Mouse (Mus musculus): ENCODE results near the gene Gm20388. TPM values are rescaled to one million over a fixed set of nuclear protein-coding genes. Genes with fewer than 3 reads are reported as not detected.

Gene Gm20388
- polyA plus RNA-seq, 1 experiment, result 28.1 TPM

- H3K36me3 ChIP-seq (ENCODE audit: control insufficient read depth, insufficient read depth, low read length, poor library complexity, severe bottlenecking), result 0 out of 2 replicates have a peak, but pooled peaks cover 10% of the 10 kb centered on the region
- no peak overlapping the region for H3K9ac ChIP-seq (ENCODE audit: low read depth, poor library complexity, severe bottlenecking)
- TF ChIP-seq EP300 (IDR thresholded peaks at IDR 0.05; ENCODE audit: insufficient read depth, low read depth, low read length) (0 out of 2 replicates have a peak, but pooled peaks have one; percentile 48), POLR2A (IDR thresholded peaks at IDR 0.05; ENCODE audit: insufficient read depth, low read length) (no peak)
- H3K4me1 ChIP-seq (ENCODE audit: control insufficient read depth, insufficient read depth, low read length), result no peaks in the 10 kb centered on the region
- H3K27ac ChIP-seq (ENCODE audit: insufficient read depth, low read length), result peak overlapping the region; percentile 57
- H3K27me3 ChIP-seq (ENCODE audit: control insufficient read depth, insufficient read depth, low read length, poor library complexity, severe bottlenecking), result no peaks in the 10 kb centered on the region
- H3K9me3 ChIP-seq (replicated peaks; ENCODE audit: control insufficient read depth, insufficient read depth, low read length, poor library complexity, severe bottlenecking), result no peaks in the 10 kb centered on the region
- H3K4me3 ChIP-seq (ENCODE audit: low read depth, low read length), result no peak overlapping the region
These were observed 3126.3 kb downstream of the Gm20388 start for GRCm38 (mm10) chr8:123036956-123037355.

GRCm38 (mm10) chr8:123037487-123037886, 3126.8 kb downstream of the Gm20388 start:
- no peaks in the 10 kb centered on the region for H3K27me3 ChIP-seq (ENCODE audit: control insufficient read depth, insufficient read depth, low read length, poor library complexity, severe bottlenecking)
- no peaks in the 10 kb centered on the region for H3K9me3 ChIP-seq (replicated peaks; ENCODE audit: control insufficient read depth, insufficient read depth, low read length, poor library complexity, severe bottlenecking)
- H3K27ac ChIP-seq (ENCODE audit: insufficient read depth, low read length), result peak overlapping the region; percentile 57
- H3K4me1 ChIP-seq (ENCODE audit: control insufficient read depth, insufficient read depth, low read length), result no peaks in the 10 kb centered on the region
- H3K36me3 ChIP-seq (ENCODE audit: control insufficient read depth, insufficient read depth, low read length, poor library complexity, severe bottlenecking), result 0 out of 2 replicates have a peak, but pooled peaks cover 8% of the 10 kb centered on the region
- peak overlapping the region; percentile 1; the same call in 1 of the 2 replicates for H3K4me3 ChIP-seq (ENCODE audit: low read depth, low read length)
- H3K9ac ChIP-seq (ENCODE audit: low read depth, poor library complexity, severe bottlenecking), result peak overlapping the region; percentile 37; the same call in 1 of the 2 replicates
- TF ChIP-seq POLR2A (IDR thresholded peaks at IDR 0.05; ENCODE audit: insufficient read depth, low read length) (no peak), CTCF (IDR thresholded peaks at IDR 0.05; ENCODE audit: low read depth, low read length) (no peak), EP300 (IDR thresholded peaks at IDR 0.05; ENCODE audit: insufficient read depth, low read depth, low read length) (no peak)

GRCm38 (mm10) chr8:123038351-123038750, 3127.7 kb downstream of the Gm20388 start:
- no peak overlapping the region for H3K9ac ChIP-seq (ENCODE audit: low read depth, poor library complexity, severe bottlenecking)
- H3K4me1 ChIP-seq (ENCODE audit: control insufficient read depth, insufficient read depth, low read length), result no peaks in the 10 kb centered on the region
- no peaks in the 10 kb centered on the region for H3K27me3 ChIP-seq (ENCODE audit: control insufficient read depth, insufficient read depth, low read length, poor library complexity, severe bottlenecking)
- H3K4me3 ChIP-seq (ENCODE audit: low read depth, low read length), result no peak overlapping the region
- H3K27ac ChIP-seq (ENCODE audit: insufficient read depth, low read length), result peak overlapping the region; percentile 18; the same call in 1 of the 2 replicates
- no peaks in the 10 kb centered on the region for H3K9me3 ChIP-seq (replicated peaks; ENCODE audit: control insufficient read depth, insufficient read depth, low read length, poor library complexity, severe bottlenecking)
- 0 out of 2 replicates have a peak, but pooled peaks cover 8% of the 10 kb centered on the region for H3K36me3 ChIP-seq (ENCODE audit: control insufficient read depth, insufficient read depth, low read length, poor library complexity, severe bottlenecking)
- TF ChIP-seq POLR2A (IDR thresholded peaks at IDR 0.05; ENCODE audit: insufficient read depth, low read length), result no peak
- TF ChIP-seq EP300 (IDR thresholded peaks at IDR 0.05; ENCODE audit: insufficient read depth, low read depth, low read length), result no peak
- no peak for TF ChIP-seq CTCF (IDR thresholded peaks at IDR 0.05; ENCODE audit: low read depth, low read length)

- no peak for TF ChIP-seq CTCF (IDR thresholded peaks at IDR 0.05; ENCODE audit: low read depth, low read length)
- no peak for TF ChIP-seq EP300 (IDR thresholded peaks at IDR 0.05; ENCODE audit: insufficient read depth, low read depth, low read length)
- TF ChIP-seq POLR2A (IDR thresholded peaks at IDR 0.05; ENCODE audit: insufficient read depth, low read length), result no peak
- H3K9ac ChIP-seq (ENCODE audit: low read depth, poor library complexity, severe bottlenecking), result peak overlapping the region; percentile 100; the same call in 1 of the 2 replicates
- H3K27me3 ChIP-seq (ENCODE audit: control insufficient read depth, insufficient read depth, low read length, poor library complexity, severe bottlenecking), result no peaks in the 10 kb centered on the region
- H3K4me3 ChIP-seq (ENCODE audit: low read depth, low read length), result no peak overlapping the region
- no peaks in the 10 kb centered on the region for H3K9me3 ChIP-seq (replicated peaks; ENCODE audit: control insufficient read depth, insufficient read depth, low read length, poor library complexity, severe bottlenecking)
- no peak overlapping the region for H3K27ac ChIP-seq (ENCODE audit: insufficient read depth, low read length)
- H3K4me1 ChIP-seq (ENCODE audit: control insufficient read depth, insufficient read depth, low read length), result no peaks in the 10 kb centered on the region
- H3K36me3 ChIP-seq (ENCODE audit: control insufficient read depth, insufficient read depth, low read length, poor library complexity, severe bottlenecking), result peaks cover 11% of the 10 kb centered on the region
These were observed 3128.9 kb downstream of the Gm20388 start for GRCm38 (mm10) chr8:123039376-123040109.

- Histone ChIP-seq H3K27me3 (ENCODE audit: control insufficient read depth, insufficient read depth, low read length, poor library complexity, severe bottlenecking) (no peaks in the 10 kb centered on the region), H3K36me3 (ENCODE audit: control insufficient read depth, insufficient read depth, low read length, poor library complexity, severe bottlenecking) (peaks cover 7% of the 10 kb centered on the region), H3K9me3 (replicated peaks; ENCODE audit: control insufficient read depth, insufficient read depth, low read length, poor library complexity, severe bottlenecking) (no peaks in the 10 kb centered on the region), H3K27ac (ENCODE audit: insufficient read depth, low read length) (no peak overlapping the region), H3K4me3 (ENCODE audit: low read depth, low read length) (0 out of 2 replicates have a peak overlapping the region, but pooled peaks have one; percentile 29), H3K4me1 (ENCODE audit: control insufficient read depth, insufficient read depth, low read length) (no peaks in the 10 kb centered on the region), H3K9ac (ENCODE audit: low read depth, poor library complexity, severe bottlenecking) (peak overlapping the region; percentile 100)
- no peak for TF ChIP-seq EP300 (IDR thresholded peaks at IDR 0.05; ENCODE audit: insufficient read depth, low read depth, low read length)
- no peak for TF ChIP-seq POLR2A (IDR thresholded peaks at IDR 0.05; ENCODE audit: insufficient read depth, low read length)
- TF ChIP-seq CTCF (IDR thresholded peaks at IDR 0.05; ENCODE audit: low read depth, low read length), result no peak
These were observed 3129.5 kb downstream of the Gm20388 start for GRCm38 (mm10) chr8:123040110-123040650.

Measured in ES-Bruce4 (cell line).